Mouse (Mus musculus) heart, postnatal 10 days (tissue): ENCODE measurements around the gene Rabgap1l. TPM values are rescaled to one million over a fixed set of nuclear protein-coding genes. Genes with fewer than 3 reads are reported as not detected.

Experiments used
- DNase-seq, 2 experiments: peaks; one replicate each; pipeline ENCODE4 v3.0.0; 2021
- intact Hi-C: fragments of 180-260 bp; cut with DNase I; formaldehyde crosslinking; loops from one replicate; pipeline ENCODE4 v1.15.1; 2025
- total RNA-seq, 2 experiments: library from RNA; stranded (reverse); gene quantifications; 2 replicates each; pipeline ENCODE4 v1.2.3; 2021

The Rabgap1l gene
- total RNA-seq, 2 experiments from 2014 or later = 89.0 to 92.4 TPM

- DNase-seq = peak in 1 of 2 experiments; percentile 72
- intact Hi-C loops = loop anchor here (1.0 to 10.0 kb wide), 2 partner anchors 146 to 484 kb away; no protein-coding TSS in a partner anchor
Observed at GRCm38 (mm10) chr1:160231013-160231412, 562.0 kb downstream of the Rabgap1l start.

GRCm38 (mm10) chr1:160227850-160228249 lies 565.2 kb downstream of the Rabgap1l start:
- no peak for DNase-seq
- intact Hi-C loops = no loop called here

GRCm38 (mm10) chr1:160227196-160227595 lies 565.8 kb downstream of the Rabgap1l start:
- DNase-seq = no peak
- intact Hi-C loops = no loop called here

GRCm38 (mm10) chr1:160224093-160224492 lies 568.9 kb downstream of the Rabgap1l start:
- intact Hi-C loops = no loop called here

GRCm38 (mm10) chr1:160217898-160218297 lies 575.1 kb downstream of the Rabgap1l start:
- DNase-seq = no peak
- intact Hi-C loops = no loop called here

More at GRCm38 (mm10) chr1:160224093-160224492, 568.9 kb downstream of the Rabgap1l start:
- no peak for DNase-seq

GRCm38 (mm10) chr1:160214171-160214570 lies 578.8 kb downstream of the Rabgap1l start:
- intact Hi-C loops = no loop called here

GRCm38 (mm10) chr1:160212703-160213669 lies 580.0 kb downstream of the Rabgap1l start, which contains the start of gene Cacybp:
Gene Cacybp (minus strand): TSS chr1:160212875.
- intact Hi-C loops = loop anchor here (2.0 kb wide), 1 partner anchor 18 kb away; the partner anchor contains the start of gene Mrps14
- peak; percentile 100 for DNase-seq

More at GRCm38 (mm10) chr1:160214171-160214570, 578.8 kb downstream of the Rabgap1l start:
- no peak for DNase-seq

- intact Hi-C loops = loop anchor here (2.0 kb wide), 1 partner anchor 17 kb away; the partner anchor contains the start of gene Mrps14
- DNase-seq = peak; percentile 68 to 75
Observed at GRCm38 (mm10) chr1:160212123-160212691, 580.8 kb downstream of the Rabgap1l start.

GRCm38 (mm10) chr1:160211597-160212122 lies 581.4 kb downstream of the Rabgap1l start:
- intact Hi-C loops = loop anchor here (2.0 kb wide), 1 partner anchor 17 kb away; the partner anchor contains the start of gene Mrps14

GRCm38 (mm10) chr1:160210566-160210965 lies 582.4 kb downstream of the Rabgap1l start:
- no peak for DNase-seq
- intact Hi-C loops = no loop called here

More at GRCm38 (mm10) chr1:160211597-160212122, 581.4 kb downstream of the Rabgap1l start:
- DNase-seq = peak in 1 of 2 experiments; percentile 16

- DNase-seq = no peak
- intact Hi-C loops = no loop called here
Observed at GRCm38 (mm10) chr1:160209844-160210243, 583.2 kb downstream of the Rabgap1l start.

- DNase-seq = no peak
- intact Hi-C loops = no loop called here
Observed at GRCm38 (mm10) chr1:160205486-160205885, 587.5 kb downstream of the Rabgap1l start.

- no peak for DNase-seq
- intact Hi-C loops = loop anchor here (2.0 to 10.0 kb wide), 2 partner anchors 18 to 960 kb away; partner anchors contain the start of genes Cacybp and Cop1
Observed at GRCm38 (mm10) chr1:160195337-160195663, 597.7 kb downstream of the Rabgap1l start.

GRCm38 (mm10) chr1:160194529-160195336 lies 598.3 kb downstream of the Rabgap1l start, which contains the start of gene Mrps14:
Gene Mrps14 (plus strand): TSS chr1:160195215.
- intact Hi-C loops = loop anchor here (2.0 to 10.0 kb wide), 2 partner anchors 18 to 960 kb away; partner anchors contain the start of genes Cacybp and Cop1
- peak; percentile 98 to 99 for DNase-seq

GRCm38 (mm10) chr1:160184506-160184905 lies 608.5 kb downstream of the Rabgap1l start:
- DNase-seq = peak; percentile 24 to 43
- intact Hi-C loops = loop anchor here (5.0 kb wide), 3 partner anchors 82 to 792 kb away; no protein-coding TSS in a partner anchor

GRCm38 (mm10) chr1:160181216-160181615 lies 611.8 kb downstream of the Rabgap1l start:
- intact Hi-C loops = loop anchor here (5.0 kb wide), 3 partner anchors 79 to 789 kb away; no protein-coding TSS in a partner anchor
- no peak for DNase-seq

GRCm38 (mm10) chr1:160176903-160177302 lies 616.1 kb downstream of the Rabgap1l start:
- intact Hi-C loops = no loop called here

More at GRCm38 (mm10) chr1:160176903-160177302, 616.1 kb downstream of the Rabgap1l start:
- DNase-seq = no peak
